Mouse (Mus musculus) heart, postnatal 0 days (tissue): ENCODE results near the gene Runx2. TPM values are rescaled to one million over a fixed set of nuclear protein-coding genes. Genes with fewer than 3 reads are reported as not detected.

Experiments
- ATAC-seq: fragments of 200-750 bp; cut with Nextera tagmentation; 2 replicates; pipeline ENCODE4 v1.8.0; 2017; ENCODE audit warnings: low read depth, moderate number of reproducible peaks, moderate library complexity; ENCODE audit not compliant: insufficient read depth
- DNase-seq: peaks from one replicate; pipeline ENCODE4 v3.0.0-alpha.2; 2016; ENCODE audit warnings: low spot score
- H3K27ac ChIP-seq: fragments of 300-500 bp; sonication (generic); 2 replicates; pipeline ENCODE4 v1.5.1; 2014; ENCODE audit warnings: low read depth, mild to moderate bottlenecking
- H3K27me3 ChIP-seq: fragments of 300-500 bp; sonication (generic); 2 replicates; pipeline ENCODE4 v1.6.1; 2014; ENCODE audit warnings: low read length, mixed read lengths; ENCODE audit not compliant: control insufficient read depth, insufficient read depth
- H3K36me3 ChIP-seq: fragments of 300-500 bp; sonication (generic); replicated peaks from 2 replicates; pipeline ENCODE4 v1.6.1; 2014; ENCODE audit warnings: low read length, mixed read lengths; ENCODE audit not compliant: control insufficient read depth, insufficient read depth
- H3K4me1 ChIP-seq: fragments of 300-500 bp; sonication (generic); 2 replicates; pipeline ENCODE4 v1.6.1; 2014; ENCODE audit warnings: antibody characterized with exemption; ENCODE audit not compliant: control insufficient read depth, insufficient read depth
- H3K4me2 ChIP-seq: fragments of 300-500 bp; sonication (generic); 2 replicates; pipeline ENCODE4 v1.6.1; 2014; ENCODE audit warnings: low read depth, mild to moderate bottlenecking, low read length, moderate library complexity
- H3K4me3 ChIP-seq: fragments of 300-500 bp; sonication (generic); 2 replicates; pipeline ENCODE4 v1.5.1; 2014; ENCODE audit warnings: low read depth, low read length
- H3K9ac ChIP-seq: fragments of 300-500 bp; sonication (generic); replicated peaks from 2 replicates; pipeline ENCODE4 v1.6.1; 2014; ENCODE audit warnings: low read depth, low read length, mixed read lengths
- H3K9me3 ChIP-seq: fragments of 300-500 bp; sonication (generic); replicated peaks from 2 replicates; pipeline ENCODE4 v1.6.1; 2016; ENCODE audit warnings: low read length; ENCODE audit not compliant: control insufficient read depth
- CTCF ChIP-seq: IDR thresholded peaks from 2 replicates; pipeline ENCODE4 v1.5.1; 2016; ENCODE audit warnings: antibody characterized with exemption, control low read depth, low read depth
- EP300 ChIP-seq: IDR thresholded peaks from 2 replicates; pipeline ENCODE4 v1.6.1; 2016; ENCODE audit warnings: antibody characterized with exemption, low read depth
- WGBS: fragments of 180-500 bp; shearing (Covaris S2); extraction: QIAGEN DNeasy Blood & Tissue Kit; methylation state at CpG from one replicate; pipeline ENCODE4 v1.1.7; 2014; 5-methylcytosine and 5-hydroxymethylcytosine counted together
- polyA plus RNA-seq: library from polyadenylated mRNA; unstranded; fragments of >200 nt; fragmentation: Nextera tagmentation; extraction: Ambion mirVana; gene quantifications from 2 replicates; pipeline ENCODE4 v1.2.1, GENCODE M21; 2015
- total RNA-seq: library from RNA; depleted of rRNA; stranded (reverse); fragments of >200 nt; gene quantifications from 2 replicates; pipeline ENCODE4 v1.2.3, GENCODE M21; 2014; ENCODE audit warnings: low replicate concordance

Runx2 gene
- total and polyA plus RNA-seq, 2 experiments from 2014 or later, result 0.04 TPM; not detected in 1

- H3K36me3 ChIP-seq, result no peaks in the 10 kb centered on the region
- no peak overlapping the region for H3K9ac ChIP-seq
- H3K27me3 ChIP-seq, result no peaks in the 10 kb centered on the region
- TF ChIP-seq EP300 (no peak), CTCF (no peak)
- H3K4me3 ChIP-seq, result no peak overlapping the region
- 78% methylated on average over 4 of the region's 4 CpGs for WGBS
- no peaks in the 10 kb centered on the region for H3K9me3 ChIP-seq
- no peak overlapping the region for H3K4me2 ChIP-seq
- H3K4me1 ChIP-seq, result no peaks in the 10 kb centered on the region
- ATAC-seq, result no peak
- no peak overlapping the region for H3K27ac ChIP-seq
- DNase-seq, result no peak
Observed at GRCm38 (mm10) chr17:44631577-44631976, 183.0 kb downstream of the Runx2 start.

GRCm38 (mm10) chr17:44627317-44627716 is 187.3 kb downstream of the Runx2 start:
- no peaks in the 10 kb centered on the region for H3K36me3 ChIP-seq
- H3K9ac ChIP-seq, result no peak overlapping the region
- TF ChIP-seq CTCF (no peak), EP300 (no peak)
- no peaks in the 10 kb centered on the region for H3K4me1 ChIP-seq
- ATAC-seq, result no peak
- no peak overlapping the region for H3K27ac ChIP-seq
- no peak for DNase-seq
- H3K4me3 ChIP-seq, result no peak overlapping the region
- no peak overlapping the region for H3K4me2 ChIP-seq
- 85% methylated on average over 6 of the region's 6 CpGs for WGBS
- H3K9me3 ChIP-seq, result no peaks in the 10 kb centered on the region
- H3K27me3 ChIP-seq, result no peaks in the 10 kb centered on the region

- ATAC-seq (no peak), DNase-seq (no peak)
- Histone ChIP-seq H3K27ac (no peak overlapping the region), H3K4me2 (peak overlapping the region; percentile 15; the same call in 1 of the 2 replicates), H3K9ac (no peak overlapping the region), H3K36me3 (no peaks in the 10 kb centered on the region), H3K4me1 (no peaks in the 10 kb centered on the region), H3K9me3 (no peaks in the 10 kb centered on the region), H3K27me3 (no peaks in the 10 kb centered on the region), H3K4me3 (no peak overlapping the region; the same call in 1 of the 2 replicates)
- 54% methylated on average over 2 of the region's 2 CpGs for WGBS
- no peak for TF ChIP-seq EP300
- TF ChIP-seq CTCF, result no peak
Observed at GRCm38 (mm10) chr17:44623707-44624106, 190.9 kb downstream of the Runx2 start.

GRCm38 (mm10) chr17:44623271-44623670 is 191.3 kb downstream of the Runx2 start:
- Histone ChIP-seq H3K4me3 (no peak overlapping the region; the same call in 1 of the 2 replicates), H3K27me3 (no peaks in the 10 kb centered on the region), H3K9ac (no peak overlapping the region), H3K4me2 (peak overlapping the region; percentile 15; the same call in 1 of the 2 replicates), H3K4me1 (no peaks in the 10 kb centered on the region), H3K36me3 (no peaks in the 10 kb centered on the region), H3K27ac (no peak overlapping the region), H3K9me3 (no peaks in the 10 kb centered on the region)
- TF ChIP-seq EP300 (no peak), CTCF (no peak)
- no peak for DNase-seq
- no peak for ATAC-seq
- 64% methylated on average over 8 of the region's 8 CpGs for WGBS

GRCm38 (mm10) chr17:44620456-44620855 is 194.1 kb downstream of the Runx2 start:
- no peaks in the 10 kb centered on the region for H3K4me1 ChIP-seq
- 72% methylated on average over 2 of the region's 2 CpGs for WGBS
- no peak for DNase-seq
- no peak overlapping the region for H3K4me3 ChIP-seq
- no peak overlapping the region for H3K9ac ChIP-seq
- no peak for ATAC-seq
- H3K36me3 ChIP-seq, result no peaks in the 10 kb centered on the region
- no peaks in the 10 kb centered on the region for H3K9me3 ChIP-seq
- H3K27me3 ChIP-seq, result no peaks in the 10 kb centered on the region
- TF ChIP-seq EP300, result no peak
- no peak for TF ChIP-seq CTCF
- no peak overlapping the region for H3K4me2 ChIP-seq
- no peak overlapping the region for H3K27ac ChIP-seq

GRCm38 (mm10) chr17:44618691-44619090 is 195.9 kb downstream of the Runx2 start:
- Histone ChIP-seq H3K4me3 (no peak overlapping the region), H3K27me3 (no peaks in the 10 kb centered on the region), H3K4me1 (no peaks in the 10 kb centered on the region), H3K4me2 (no peak overlapping the region; the same call in 1 of the 2 replicates), H3K9me3 (no peaks in the 10 kb centered on the region), H3K9ac (no peak overlapping the region), H3K27ac (no peak overlapping the region), H3K36me3 (no peaks in the 10 kb centered on the region)
- DNase-seq (no peak), ATAC-seq (no peak)
- WGBS, result 66% methylated on average over 11 of the region's 11 CpGs
- TF ChIP-seq CTCF (no peak), EP300 (no peak)
